Mouse (Mus musculus) intestine, embryonic 14.5 days (tissue): ENCODE data around the gene Ppil1. TPM values are rescaled to one million over a fixed set of nuclear protein-coding genes. Genes with fewer than 3 reads are reported as not detected.
"Not testable (repeated sequence)": the region's sequence is repeated elsewhere in the genome, so short reads cannot be mapped to it uniquely, and the experiment has no call there.

ENCODE experiments used
- ATAC-seq: fragments of 200-750 bp; cut with Nextera tagmentation; replicated peaks from 2 replicates; pipeline ENCODE4 v1.8.0; 2017; ENCODE audit warnings: low read depth, moderate number of reproducible peaks, moderate TSS enrichment, moderate library complexity; ENCODE audit not compliant: low FRiP score, low TSS enrichment
- DNase-seq: peaks from one replicate; pipeline ENCODE4 v3.0.0-alpha.2; 2018; ENCODE audit warnings: low spot score
- H3K27ac ChIP-seq: fragments of 300-500 bp; sonication (generic); 2 replicates; pipeline ENCODE4 v1.5.1; 2014; ENCODE audit warnings: low read depth, mild to moderate bottlenecking, control low read depth
- H3K27me3 ChIP-seq: fragments of 300-500 bp; sonication (generic); replicated peaks from 2 replicates; pipeline ENCODE4 v1.6.1; 2014; ENCODE audit warnings: low read length, control low read depth; ENCODE audit not compliant: control insufficient read depth, insufficient read depth
- H3K36me3 ChIP-seq: fragments of 300-500 bp; sonication (generic); 2 replicates; pipeline ENCODE4 v1.6.1; 2014; ENCODE audit warnings: low read length, control low read depth; ENCODE audit not compliant: control insufficient read depth, insufficient read depth
- H3K4me1 ChIP-seq: fragments of 300-500 bp; sonication (generic); replicated peaks from 2 replicates; pipeline ENCODE4 v1.6.1; 2014; ENCODE audit warnings: low read length, control low read depth, mixed read lengths; ENCODE audit not compliant: control insufficient read depth, insufficient read depth
- H3K4me2 ChIP-seq: fragments of 300-500 bp; sonication (generic); 2 replicates; pipeline ENCODE4 v1.6.1; 2014; ENCODE audit warnings: low read length
- H3K4me3 ChIP-seq: fragments of 300-500 bp; sonication (generic); 2 replicates; pipeline ENCODE4 v1.5.1; 2014; ENCODE audit warnings: low read depth, low read length, control low read depth, mixed read lengths
- H3K9ac ChIP-seq: fragments of 300-500 bp; sonication (generic); 2 replicates; pipeline ENCODE4 v1.6.1; 2014; ENCODE audit warnings: mild to moderate bottlenecking, low read length
- H3K9me3 ChIP-seq: fragments of 300-500 bp; sonication (generic); 2 replicates; pipeline ENCODE4 v1.6.1; 2016; ENCODE audit warnings: low read length, control low read depth; ENCODE audit not compliant: control insufficient read depth
- WGBS: fragments of 180-500 bp; shearing (Covaris S2); extraction: QIAGEN DNeasy Blood & Tissue Kit; methylation state at CpG from one replicate; pipeline ENCODE4 v1.1.7; 2014; 5-methylcytosine and 5-hydroxymethylcytosine counted together
- polyA plus RNA-seq: library from polyadenylated mRNA; unstranded; fragments of >200 nt; fragmentation: Nextera tagmentation; extraction: Ambion mirVana; gene quantifications from 2 replicates; pipeline ENCODE4 v1.2.1, GENCODE M21; 2014

Ppil1 gene
- polyA plus RNA-seq, 1 experiment from 2014 or later: 165 TPM

DNA sequence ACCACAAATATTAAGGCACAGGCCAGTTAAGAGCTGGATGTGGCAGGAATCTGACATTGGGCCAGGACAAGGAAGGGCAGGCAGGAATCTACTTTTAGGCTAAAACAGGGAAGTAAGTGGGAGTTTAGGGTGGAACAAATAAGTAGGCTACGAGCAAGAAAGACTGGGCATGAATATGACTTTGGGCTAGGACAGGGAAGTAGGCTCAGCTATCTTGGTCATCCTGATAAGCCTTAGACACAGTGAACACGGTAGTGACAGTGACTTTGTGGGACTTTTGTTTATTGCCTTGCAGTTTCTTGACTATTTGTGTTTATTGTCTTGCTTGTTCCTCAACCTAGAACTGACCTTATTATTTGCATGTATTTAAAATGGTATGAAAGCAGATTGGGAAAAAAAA, 10.8 kb downstream of the Ppil1 start:
- H3K4me2 ChIP-seq: no peak overlapping the region
- DNase-seq (no peak), ATAC-seq (no peak)
- no peaks in the 10 kb centered on the region for H3K4me1 ChIP-seq
- no peak overlapping the region for H3K9ac ChIP-seq
- no peak overlapping the region for H3K27ac ChIP-seq
- peaks cover 67% of the 10 kb centered on the region for H3K36me3 ChIP-seq
- H3K4me3 ChIP-seq: no peak overlapping the region
- 83% methylated on average over 2 of the region's 2 CpGs for WGBS
- H3K27me3 ChIP-seq: no peaks in the 10 kb centered on the region
- no peaks in the 10 kb centered on the region for H3K9me3 ChIP-seq

GRCm38 (mm10) chr17:29251608-29252390, 12.2 kb downstream of the Ppil1 start:
- no peak for DNase-seq
- no peak overlapping the region for H3K27ac ChIP-seq
- peaks cover 53% of the 10 kb centered on the region for H3K36me3 ChIP-seq
- H3K9me3 ChIP-seq: no peaks in the 10 kb centered on the region
- no peaks in the 10 kb centered on the region for H3K27me3 ChIP-seq
- no peak overlapping the region for H3K9ac ChIP-seq
- H3K4me2 ChIP-seq: no peak overlapping the region
- ATAC-seq: no peak
- 76% methylated on average over 15 of the region's 15 CpGs for WGBS
- H3K4me3 ChIP-seq: no peak overlapping the region
- H3K4me1 ChIP-seq: no peaks in the 10 kb centered on the region

DNA sequence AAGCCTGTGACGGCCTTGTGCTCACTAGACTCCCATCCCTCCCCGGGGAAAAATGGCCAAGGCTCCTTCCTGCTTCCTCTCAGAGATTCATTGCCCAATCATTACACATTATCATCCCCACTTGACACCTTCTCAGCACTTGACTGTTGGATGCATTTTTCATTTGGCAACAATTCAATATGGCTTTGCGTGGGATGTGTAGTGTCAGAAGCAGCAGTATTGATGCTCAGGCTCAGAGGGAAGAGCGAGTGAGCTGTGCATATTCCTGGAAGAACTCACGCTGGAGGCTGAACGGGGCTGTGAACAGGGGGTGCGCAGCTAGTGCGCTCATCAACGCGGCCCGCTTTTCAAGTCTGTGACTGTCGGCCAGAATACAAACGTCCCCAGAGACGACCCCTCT, 13.0 kb downstream of the Ppil1 start:
- not testable (repeated sequence) for H3K27me3 ChIP-seq, H3K4me1 ChIP-seq, DNase-seq, H3K4me2 ChIP-seq, ATAC-seq, H3K27ac ChIP-seq, H3K4me3 ChIP-seq, H3K9me3 ChIP-seq, H3K9ac ChIP-seq
- H3K36me3 ChIP-seq: peaks cover 50% of the 10 kb centered on the region
- 83% methylated on average over 14 of the region's 14 CpGs for WGBS

- 64% methylated on average over 9 of the region's 9 CpGs for WGBS
- Histone ChIP-seq H3K9me3 (no peaks in the 10 kb centered on the region), H3K36me3 (peaks cover 45% of the 10 kb centered on the region), H3K4me3 (no peak overlapping the region), H3K4me2 (no peak overlapping the region), H3K4me1 (0 out of 2 replicates have a peak, but pooled peaks cover 8% of the 10 kb centered on the region), H3K9ac (no peak overlapping the region), H3K27ac (no peak overlapping the region), H3K27me3 (no peaks in the 10 kb centered on the region)
- no peak for DNase-seq
- ATAC-seq: no peak
Observed at GRCm38 (mm10) chr17:29249512-29249911, 14.5 kb downstream of the Ppil1 start.

DNA sequence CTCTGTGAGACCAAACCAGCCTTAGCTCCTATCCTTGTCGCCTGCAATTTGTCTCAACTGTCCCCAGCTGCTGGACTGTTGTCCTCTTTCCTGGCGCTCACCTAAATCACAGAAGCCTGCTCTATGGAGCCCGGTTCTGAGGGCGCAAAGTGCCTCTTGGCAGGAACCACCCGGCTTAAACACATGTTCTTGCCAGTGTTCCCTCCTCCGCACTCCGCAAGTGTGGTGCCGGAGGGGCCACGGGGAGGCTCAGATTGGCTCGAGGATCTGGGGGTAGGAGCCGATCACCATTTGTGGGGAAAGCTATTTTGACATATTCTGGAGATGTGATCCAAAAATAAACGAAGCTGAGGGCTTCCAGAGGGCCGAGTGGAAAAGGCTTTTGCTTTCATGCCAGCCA, 16.1 kb downstream of the Ppil1 start:
- H3K9ac ChIP-seq: no peak overlapping the region
- DNase-seq (no peak), ATAC-seq (no peak)
- H3K36me3 ChIP-seq: peaks cover 37% of the 10 kb centered on the region
- no peak overlapping the region for H3K4me2 ChIP-seq
- WGBS: 69% methylated on average over 13 of the region's 13 CpGs
- H3K27me3 ChIP-seq: no peaks in the 10 kb centered on the region
- no peaks in the 10 kb centered on the region for H3K9me3 ChIP-seq
- no peak overlapping the region for H3K4me3 ChIP-seq
- H3K27ac ChIP-seq: no peak overlapping the region
- 0 out of 2 replicates have a peak, but pooled peaks cover 8% of the 10 kb centered on the region for H3K4me1 ChIP-seq

- Histone ChIP-seq H3K36me3 (peaks cover 24% of the 10 kb centered on the region), H3K4me1 (0 out of 2 replicates have a peak, but pooled peaks cover 8% of the 10 kb centered on the region), H3K27me3 (no peaks in the 10 kb centered on the region), H3K4me3 (no peak overlapping the region), H3K27ac (no peak overlapping the region), H3K9me3 (no peaks in the 10 kb centered on the region), H3K4me2 (no peak overlapping the region), H3K9ac (no peak overlapping the region)
- DNase-seq (peak; percentile 73), ATAC-seq (peak; percentile 63)
- 24% methylated on average over 5 of the region's 5 CpGs for WGBS
Observed at GRCm38 (mm10) chr17:29246602-29247001, 17.4 kb downstream of the Ppil1 start.

GRCm38 (mm10) chr17:29245725-29246124, 18.3 kb downstream of the Ppil1 start:
- 32% methylated on average over 7 of the region's 7 CpGs for WGBS
- no peak overlapping the region for H3K4me3 ChIP-seq
- 0 out of 2 replicates have a peak, but pooled peaks cover 8% of the 10 kb centered on the region for H3K4me1 ChIP-seq
- ATAC-seq (0 out of 2 replicates have a peak, but pooled peaks have one; percentile 9), DNase-seq (no peak)
- H3K36me3 ChIP-seq: peaks cover 15% of the 10 kb centered on the region
- no peak overlapping the region for H3K9ac ChIP-seq
- H3K27me3 ChIP-seq: no peaks in the 10 kb centered on the region
- H3K9me3 ChIP-seq: no peaks in the 10 kb centered on the region
- no peak overlapping the region for H3K27ac ChIP-seq
- no peak overlapping the region for H3K4me2 ChIP-seq

DNA sequence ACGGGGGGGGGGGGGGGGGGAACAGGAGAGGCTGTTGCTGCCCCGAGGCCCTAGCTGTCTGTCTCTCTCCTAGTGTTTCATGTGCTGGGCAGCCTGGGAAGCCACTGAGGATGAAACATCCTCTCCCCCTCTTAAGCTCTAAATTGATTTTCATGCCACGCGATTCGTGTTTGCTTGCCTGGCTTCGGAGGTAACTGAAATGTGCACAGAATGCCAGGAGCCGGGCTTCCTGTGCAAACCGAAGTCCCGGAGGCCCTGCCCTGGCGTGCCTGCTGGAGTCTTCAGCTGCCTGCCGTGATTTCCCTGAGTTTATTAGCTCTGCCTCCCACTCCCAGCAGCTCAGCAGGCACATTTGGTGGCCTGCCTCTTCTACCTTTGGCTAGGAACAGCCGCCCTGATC, 19.1 kb downstream of the Ppil1 start:
- no peaks in the 10 kb centered on the region for H3K27me3 ChIP-seq
- H3K9ac ChIP-seq: no peak overlapping the region
- H3K36me3 ChIP-seq: peaks cover 7% of the 10 kb centered on the region
- H3K27ac ChIP-seq: no peak overlapping the region
- no peak for DNase-seq
- ATAC-seq: no peak
- H3K4me2 ChIP-seq: no peak overlapping the region
- WGBS: 25% methylated on average over 12 of the region's 12 CpGs
- H3K4me3 ChIP-seq: no peak overlapping the region
- 0 out of 2 replicates have a peak, but pooled peaks cover 8% of the 10 kb centered on the region for H3K4me1 ChIP-seq
- H3K9me3 ChIP-seq: no peaks in the 10 kb centered on the region
